Mouse (Mus musculus): ENCODE data around the gene Sgcd.

DNA sequence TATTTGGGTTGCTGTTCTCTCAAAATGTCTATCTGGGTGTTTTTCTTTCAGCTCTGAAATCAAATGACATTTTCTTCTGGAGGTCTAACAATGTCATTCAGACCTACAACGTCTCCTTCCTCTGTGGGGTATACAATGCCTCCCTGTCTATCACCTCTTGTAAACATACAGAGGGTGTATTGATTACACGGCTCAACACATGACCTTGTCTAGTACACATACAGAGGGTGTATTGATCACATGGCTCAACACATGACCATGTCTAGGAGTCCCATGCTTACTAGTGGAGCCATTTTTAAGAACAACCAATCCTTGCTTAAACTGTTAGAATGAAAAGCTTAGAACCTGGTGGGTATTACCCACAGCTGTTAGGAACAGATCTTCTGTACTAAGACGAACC, 858.3 kb downstream of the Sgcd start:
- no peak for TF ChIP-seq CTCF (IDR thresholded peaks at IDR 0.05; ENCODE audit: insufficient read depth, low read depth, low read length)
- TF ChIP-seq POLR2A (IDR thresholded peaks at IDR 0.05; ENCODE audit: insufficient read depth, low read depth, low read length), result no peak

Data from olfactory bulb, adult 2 months (tissue).